Mouse (Mus musculus): Measurements from ENCODE around the gene Ddo.

DNA sequence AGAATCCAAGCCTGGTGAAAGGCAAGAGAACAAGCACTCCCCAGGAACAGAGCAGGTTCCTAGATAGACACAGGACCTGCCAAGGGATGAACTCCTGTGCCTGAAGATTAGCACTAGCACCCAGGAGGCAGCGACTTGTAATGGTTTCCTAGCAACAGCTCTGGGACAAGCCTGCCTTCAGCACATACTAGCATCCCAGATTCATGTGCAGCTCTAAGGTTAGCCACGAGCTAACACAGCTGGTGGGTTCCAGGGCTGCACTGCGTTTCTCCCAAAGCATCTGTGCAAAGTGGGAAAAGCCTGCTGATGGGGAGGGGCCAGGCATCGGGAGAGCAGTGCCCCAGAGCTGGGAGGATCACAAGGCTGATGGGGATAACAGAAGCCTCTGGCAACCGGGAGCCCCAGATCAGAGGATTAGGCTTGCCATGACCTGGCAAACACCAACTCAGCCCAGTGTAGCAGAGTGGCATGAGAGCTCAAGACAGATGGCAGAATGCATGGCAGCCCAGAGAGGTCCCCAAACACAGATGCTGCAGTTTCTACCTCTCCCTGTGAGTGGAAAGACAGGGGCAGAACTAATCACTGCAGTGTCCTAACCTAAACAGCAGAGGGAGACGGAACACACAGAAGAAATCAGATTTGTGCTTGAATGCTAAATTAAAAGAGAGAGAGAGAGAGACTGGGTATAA lies 25.0 kb upstream of the Ddo start:
- no peak for TF ChIP-seq EP300 (IDR thresholded peaks at IDR 0.05; ENCODE audit: insufficient read depth, low read depth, low read length)
- peak; percentile 51 for TF ChIP-seq CTCF (IDR thresholded peaks at IDR 0.05)
- no peak for TF ChIP-seq POLR2A (IDR thresholded peaks at IDR 0.05; ENCODE audit: insufficient read depth, low read depth, low read length)

Measured in heart, adult 2 months (tissue).